Mouse (Mus musculus): ENCODE measurements around the gene Sspn. TPM values are rescaled to one million over a fixed set of nuclear protein-coding genes. Genes with fewer than 3 reads are reported as not detected.

Sspn gene
- 1 to 10 TPM; 4.1 to 4.5 TPM for total RNA-seq (2021)

DNA sequence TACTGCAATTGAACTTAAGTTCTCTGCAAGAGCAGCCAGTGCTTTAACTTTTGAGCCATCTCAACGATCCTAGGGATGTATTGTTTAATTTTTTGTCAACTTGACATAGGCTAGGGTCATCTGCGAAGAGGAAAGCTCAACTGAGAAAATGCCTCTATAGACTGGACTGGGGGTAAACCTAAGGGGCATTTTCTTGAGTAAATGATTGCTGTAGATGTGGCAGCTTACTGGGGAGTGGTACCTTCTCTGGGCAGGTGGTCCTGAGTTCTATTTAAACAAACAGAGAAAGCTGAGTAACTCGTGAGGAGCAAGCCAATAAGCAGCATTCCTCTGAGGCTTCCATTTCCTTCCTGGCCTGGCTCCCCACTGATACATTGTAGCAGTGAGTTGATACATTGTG, at the start of gene Sspn:
Sspn (plus strand) TSS at position 301 of the 400 bp plus-strand sequence.
- no peak for DNase-seq

- DNase-seq, result no peak
Measured at GRCm38 (mm10) chr6:145883010-145883409, 48.4 kb upstream of the Sspn start.

GRCm38 (mm10) chr6:145883668-145884067, 47.8 kb upstream of the Sspn start:
- no peak for DNase-seq

- DNase-seq, result no peak
Measured at GRCm38 (mm10) chr6:145885069-145885468, 46.4 kb upstream of the Sspn start.

GRCm38 (mm10) chr6:145886277-145886676, 45.2 kb upstream of the Sspn start:
- no peak for DNase-seq

GRCm38 (mm10) chr6:145887719-145888118, 43.7 kb upstream of the Sspn start:
- DNase-seq, result no peak

DNA sequence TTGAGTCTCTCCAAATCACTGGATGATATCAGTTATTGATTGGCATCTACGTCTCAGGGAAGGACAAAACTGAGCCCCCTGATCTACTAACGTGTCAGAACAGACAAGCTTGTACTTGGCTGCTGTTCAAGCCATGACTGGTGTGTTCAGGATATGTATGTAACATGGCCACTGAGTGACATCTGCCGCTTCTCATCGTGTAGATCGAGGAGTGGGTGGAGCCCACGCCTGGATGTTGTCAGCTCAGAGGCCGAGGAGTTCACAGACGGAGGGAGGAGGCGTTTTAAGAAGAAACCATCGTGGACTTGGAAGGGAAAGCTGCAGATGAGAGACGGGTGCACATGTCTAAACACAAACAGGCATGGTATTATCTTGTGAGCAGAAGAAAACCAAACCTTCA, 39.5 kb upstream of the Sspn start:
- no peak for DNase-seq

- DNase-seq, result no peak
Measured at GRCm38 (mm10) chr6:145892381-145893265, 38.8 kb upstream of the Sspn start.

GRCm38 (mm10) chr6:145893366-145894021, 37.9 kb upstream of the Sspn start:
- no peak for DNase-seq

- DNase-seq, result no peak
Measured at GRCm38 (mm10) chr6:145894669-145895342, 36.6 kb upstream of the Sspn start.

GRCm38 (mm10) chr6:145904169-145904568, 27.3 kb upstream of the Sspn start:
- DNase-seq, result no peak

- no peak for DNase-seq
Measured at GRCm38 (mm10) chr6:145904616-145905015, 26.8 kb upstream of the Sspn start.

DNA sequence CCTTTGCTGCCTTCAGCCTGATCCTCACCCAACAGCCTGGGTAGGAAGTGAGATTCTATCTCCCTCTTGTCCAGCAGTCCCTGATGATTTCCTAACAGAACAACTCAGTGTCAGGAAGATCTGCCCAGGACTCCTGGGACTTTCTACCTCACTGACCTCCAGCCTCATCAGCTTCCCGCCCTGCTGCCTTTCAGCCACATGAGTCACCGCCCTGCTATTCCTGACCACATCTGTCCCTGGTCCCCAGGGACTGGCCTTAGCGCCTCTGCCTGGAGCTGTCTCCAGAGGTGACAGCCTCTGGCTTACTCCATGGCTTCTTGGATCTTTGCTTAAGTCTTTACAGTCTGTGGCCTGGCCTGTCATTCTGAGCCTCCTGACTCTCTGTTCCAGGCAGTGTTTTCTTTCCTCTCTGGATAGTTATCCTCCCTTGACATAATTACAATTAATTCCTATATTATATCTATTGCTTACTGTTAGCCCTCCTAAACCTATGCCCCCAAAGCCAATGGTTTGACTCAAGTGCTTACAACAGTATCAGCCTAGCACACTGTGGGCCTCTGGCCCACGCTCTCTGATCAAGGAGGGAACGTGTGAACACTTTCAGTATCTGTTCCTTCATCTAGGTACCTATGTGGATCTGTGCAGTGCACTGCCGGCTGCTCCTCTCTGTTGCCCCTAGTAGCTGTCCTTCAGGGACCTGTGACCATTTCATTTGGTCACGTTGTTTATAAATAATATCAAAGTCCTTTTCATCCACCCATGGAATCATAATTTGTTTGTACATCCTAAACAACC, 25.1 kb upstream of the Sspn start:
- DNase-seq, result no peak

DNA sequence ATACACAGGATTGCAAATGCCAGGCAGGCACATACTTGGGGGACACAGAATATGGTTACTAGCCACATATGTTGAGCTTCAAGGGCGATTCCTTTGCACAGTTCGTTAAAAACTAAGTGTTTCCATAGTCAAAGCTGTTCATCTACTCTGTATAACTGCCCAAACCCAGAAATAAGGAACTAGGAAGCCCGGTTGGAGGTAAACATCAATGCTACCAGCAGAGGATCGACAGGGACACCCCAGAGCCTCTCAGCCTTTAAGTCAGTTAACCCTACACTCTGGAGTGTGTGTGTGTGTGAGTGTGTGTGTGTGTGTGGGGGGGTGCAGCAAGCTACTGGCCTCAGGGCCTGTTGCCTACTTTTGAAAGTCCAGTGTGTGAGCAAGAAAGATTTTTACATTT, 21.5 kb upstream of the Sspn start:
- no peak for DNase-seq

- DNase-seq, result no peak
Measured at GRCm38 (mm10) chr6:145910469-145911426, 20.7 kb upstream of the Sspn start.

- no peak for DNase-seq
Measured at GRCm38 (mm10) chr6:145912232-145912631, 19.2 kb upstream of the Sspn start.

- no peak for DNase-seq
Measured at GRCm38 (mm10) chr6:145915435-145915834, 16.0 kb upstream of the Sspn start.

DNA sequence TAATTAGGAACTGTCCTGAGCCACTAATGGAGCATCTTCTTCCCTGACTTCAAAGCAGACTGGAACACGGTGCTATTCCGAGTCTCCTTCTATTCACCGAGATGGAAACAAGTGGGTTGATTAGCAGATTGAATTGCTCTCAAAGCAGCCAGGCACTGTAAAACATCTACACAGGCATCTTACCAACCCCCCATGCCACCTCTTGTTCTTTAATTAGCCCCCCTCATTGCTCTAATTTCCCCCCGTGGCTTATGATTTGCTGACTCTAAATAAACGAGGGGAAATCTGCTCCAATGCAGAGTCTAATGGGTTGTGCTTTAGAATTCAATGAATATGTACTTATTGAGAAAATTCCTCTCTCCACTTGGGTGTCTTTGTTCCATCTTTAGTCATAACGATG, 15.0 kb upstream of the Sspn start:
- no peak for DNase-seq

DNA sequence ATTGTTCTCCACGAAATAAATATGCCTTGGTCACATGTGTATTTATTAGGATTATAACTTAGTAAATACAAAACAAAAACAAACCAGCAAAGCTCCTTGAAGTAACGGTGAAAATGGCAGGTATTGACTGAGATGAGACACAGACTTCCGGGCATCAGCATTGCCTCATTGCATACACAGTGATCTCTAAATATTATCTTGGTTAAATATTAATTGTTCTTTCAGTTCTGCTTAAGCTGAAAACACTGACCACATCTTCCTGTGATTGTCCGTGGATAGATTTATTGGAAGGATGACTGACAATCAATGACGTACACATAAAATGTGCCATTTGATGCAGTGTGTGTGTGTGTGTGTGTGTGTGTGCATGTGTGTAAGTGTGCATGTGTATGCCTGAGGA, 13.2 kb upstream of the Sspn start:
- no peak for DNase-seq

DNA sequence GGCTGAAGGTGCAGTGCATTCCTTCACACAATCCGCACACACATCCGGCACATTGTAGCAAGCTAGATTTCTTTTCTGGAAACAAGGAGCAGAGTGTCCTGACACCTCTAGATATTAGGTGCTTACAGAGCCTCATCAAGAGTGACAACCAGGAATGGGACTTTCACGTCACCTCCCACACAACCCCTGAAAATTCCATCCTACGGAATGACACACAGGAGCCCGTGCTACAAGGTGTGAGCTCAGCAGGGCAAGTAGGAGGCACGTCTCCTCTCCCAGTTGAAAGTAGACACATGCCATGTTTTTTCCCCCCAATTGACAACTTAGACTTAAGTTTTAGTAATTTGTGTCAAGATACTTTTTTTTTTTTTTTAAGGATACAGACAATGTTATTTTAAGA, 7.8 kb upstream of the Sspn start:
- no peak for DNase-seq

- peak; percentile 78 to 81 for DNase-seq
Measured at GRCm38 (mm10) chr6:145934001-145934696, 2.7 kb downstream of the Sspn start.
